Mouse (Mus musculus) spleen, adult 12 weeks (tissue): Measurements from ENCODE around the gene Med26.

Experiments used
- DNase-seq: peaks from one replicate; pipeline ENCODE4 v3.0.0; 2022; ENCODE audit warnings: low spot score

The Med26 gene

DNA sequence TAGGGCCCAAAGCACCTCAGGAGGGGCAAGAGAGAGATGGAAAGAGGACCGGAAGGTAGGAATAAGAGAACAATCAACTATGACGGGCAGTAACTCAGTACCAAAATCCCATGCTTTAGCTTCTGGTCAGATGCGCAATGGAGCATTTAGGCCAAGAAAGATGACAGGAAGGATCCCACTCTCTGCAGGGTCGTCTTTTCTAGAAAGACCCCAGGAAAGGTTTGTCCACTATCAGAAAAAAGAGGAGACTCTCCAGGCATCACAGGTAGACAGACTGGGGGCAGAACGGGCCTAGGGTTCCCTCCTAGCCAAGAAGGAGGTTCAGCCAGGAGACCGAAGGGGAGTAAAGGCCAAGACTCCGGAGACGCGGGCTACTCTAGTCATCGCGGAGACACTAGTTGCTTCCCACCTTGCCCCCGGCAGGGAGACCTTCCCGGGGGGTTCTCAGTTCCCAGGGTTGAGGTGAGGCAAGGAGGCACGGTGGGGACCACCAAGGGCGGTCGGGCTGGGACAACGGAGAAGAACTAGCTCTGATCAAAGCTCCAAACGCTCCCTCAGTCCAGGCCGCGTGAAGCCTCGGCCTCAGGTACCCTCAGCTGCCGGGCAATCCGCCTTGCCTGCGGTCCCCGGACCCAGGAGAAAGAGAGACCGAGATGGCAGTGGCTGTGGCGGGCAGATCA is 808 bp downstream of the Med26 start:
- peak; percentile 37 for DNase-seq

DNA sequence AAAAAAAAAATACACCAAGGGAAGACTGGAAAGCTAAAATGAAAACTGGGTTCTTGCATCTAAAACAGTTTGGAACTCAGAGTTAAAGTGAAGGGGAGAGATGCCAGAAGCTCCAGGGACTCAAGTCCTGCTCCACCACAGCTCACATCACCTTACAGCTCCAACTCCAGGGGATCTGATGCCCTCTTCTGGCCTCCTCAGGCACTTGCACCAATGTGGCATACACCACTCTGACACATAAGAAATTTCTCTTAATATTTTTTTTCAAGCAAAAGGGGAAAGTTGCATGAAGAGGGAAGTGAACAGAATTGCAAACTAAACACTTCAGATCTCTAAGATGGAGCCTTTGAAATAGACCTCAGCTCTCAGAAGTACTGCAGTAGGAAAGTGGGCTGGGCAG is 8.8 kb downstream of the Med26 start:
- DNase-seq: no peak

DNA sequence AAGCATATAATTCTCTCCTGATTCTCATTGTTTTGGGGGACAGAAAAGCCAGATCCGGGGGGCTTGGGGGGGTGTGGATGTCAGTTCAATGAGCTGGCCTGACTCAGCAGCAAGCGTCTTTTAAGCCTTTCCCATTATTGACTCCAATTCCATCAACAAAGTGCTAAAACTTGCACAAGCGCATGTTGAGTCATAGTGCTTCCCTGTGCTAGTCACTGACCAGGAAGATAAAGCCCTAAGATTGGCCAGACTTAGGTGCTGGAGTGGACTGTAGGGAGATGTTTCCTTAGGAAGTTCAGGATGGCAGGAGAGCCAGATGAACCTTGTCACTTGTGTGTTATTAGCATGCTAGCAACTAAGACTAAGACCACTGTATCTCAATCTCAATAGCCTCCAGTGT is 13.2 kb downstream of the Med26 start:
- DNase-seq: no peak

DNA sequence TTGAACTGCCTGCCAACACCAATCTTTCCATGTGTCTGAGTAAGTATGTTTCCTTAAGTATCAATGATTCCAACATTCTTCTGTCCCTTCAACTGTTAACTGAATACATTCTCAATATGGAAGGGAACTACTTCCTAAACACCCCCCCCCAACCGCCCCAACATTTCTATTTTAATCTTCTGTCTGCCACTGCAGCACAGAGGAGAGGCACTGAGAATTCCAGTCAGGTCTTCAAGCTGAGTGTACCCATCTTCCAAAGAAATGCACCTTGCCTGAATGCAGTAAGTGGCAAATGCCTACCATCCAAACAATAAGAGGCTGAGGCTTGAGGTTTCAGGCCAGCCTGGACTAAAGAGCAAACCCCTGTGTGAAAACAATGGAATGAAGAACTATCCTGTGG is 16.0 kb downstream of the Med26 start:
- no peak for DNase-seq

DNA sequence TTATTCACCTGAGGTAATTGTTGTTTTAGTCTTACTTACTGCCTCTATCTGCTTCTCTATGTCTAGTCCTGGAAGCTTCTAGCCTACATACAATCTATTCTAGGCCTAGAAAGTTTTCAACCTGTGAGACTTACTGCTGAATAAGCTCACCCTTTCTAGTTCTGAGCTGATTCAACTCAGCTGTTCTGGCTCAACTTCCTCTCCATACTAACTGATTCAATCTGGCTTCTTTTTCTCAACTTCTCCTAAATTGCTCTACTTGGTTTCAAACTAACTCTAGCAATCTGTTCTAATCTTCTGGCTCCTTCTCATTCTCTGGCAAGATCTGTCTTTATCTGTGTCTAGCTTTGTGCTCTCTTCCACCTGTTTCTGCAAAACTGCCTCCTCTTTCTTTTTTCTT is 26.2 kb downstream of the Med26 start:
- no peak for DNase-seq

DNA sequence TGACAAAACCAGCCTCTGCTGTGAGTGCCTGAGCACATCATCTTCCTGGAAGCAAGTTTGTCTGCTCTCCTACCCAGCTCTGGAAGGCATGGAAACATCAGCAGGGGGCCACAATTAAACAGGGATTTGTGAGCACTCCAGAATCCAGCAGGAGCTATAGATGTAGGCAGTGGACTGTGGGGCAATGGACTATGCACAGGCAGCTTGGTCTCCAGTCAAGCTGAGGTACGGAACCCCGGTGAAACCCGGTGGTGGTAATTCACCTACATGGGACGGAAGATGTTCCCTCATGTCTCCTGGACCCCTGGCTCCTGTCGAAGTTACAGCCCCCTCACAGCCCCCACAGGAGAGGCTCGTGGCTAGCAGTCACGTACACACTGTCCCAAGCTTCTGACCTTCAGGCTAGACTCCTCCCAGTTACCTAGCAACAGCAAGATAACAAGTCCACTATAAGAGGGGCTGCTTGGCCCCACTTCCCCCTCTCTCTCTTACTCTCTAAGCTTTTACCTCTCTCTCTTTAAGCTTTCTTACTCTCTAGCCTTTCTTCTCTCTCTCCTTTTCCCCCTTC is 30.6 kb downstream of the Med26 start:
- no peak for DNase-seq

DNA sequence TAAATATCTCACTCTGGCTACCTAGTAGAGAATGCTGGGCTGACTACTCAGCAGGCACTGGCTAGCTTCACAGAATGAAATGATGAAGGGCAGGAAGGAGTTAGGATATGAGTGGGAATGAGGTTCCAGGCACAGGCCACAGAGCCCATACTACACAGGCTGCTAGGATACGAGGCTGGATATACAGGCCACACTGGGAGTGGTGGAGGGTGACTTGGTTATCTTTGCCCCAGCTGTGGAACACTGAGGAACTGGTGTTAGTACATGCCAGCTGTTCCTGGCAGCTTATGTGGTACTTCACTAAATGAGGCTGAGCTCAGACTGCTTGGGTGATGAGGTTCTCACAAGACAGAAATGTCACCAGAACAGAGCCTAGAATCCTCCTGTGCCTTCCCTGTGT is 34.9 kb downstream of the Med26 start:
- no peak for DNase-seq

DNA sequence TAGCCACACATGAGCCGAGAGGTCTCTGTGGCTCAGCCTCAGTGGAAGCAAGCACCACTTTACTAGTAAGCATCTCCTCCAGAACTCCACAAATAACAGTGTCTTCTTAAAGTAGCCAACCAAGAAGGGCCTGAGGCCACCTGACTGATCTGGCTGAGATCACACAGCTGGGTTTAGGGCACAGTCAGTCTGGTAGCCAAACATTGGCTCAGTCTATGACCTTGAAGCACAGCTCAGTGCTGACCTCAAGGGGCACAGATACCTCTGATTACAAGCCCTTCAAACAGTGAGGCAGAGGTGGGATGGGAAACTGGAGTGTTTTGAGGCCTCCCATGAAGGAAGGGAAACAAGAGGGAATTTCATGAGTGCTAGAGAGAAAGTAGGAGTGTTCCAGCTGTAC is 35.4 kb downstream of the Med26 start:
- DNase-seq: no peak

DNA sequence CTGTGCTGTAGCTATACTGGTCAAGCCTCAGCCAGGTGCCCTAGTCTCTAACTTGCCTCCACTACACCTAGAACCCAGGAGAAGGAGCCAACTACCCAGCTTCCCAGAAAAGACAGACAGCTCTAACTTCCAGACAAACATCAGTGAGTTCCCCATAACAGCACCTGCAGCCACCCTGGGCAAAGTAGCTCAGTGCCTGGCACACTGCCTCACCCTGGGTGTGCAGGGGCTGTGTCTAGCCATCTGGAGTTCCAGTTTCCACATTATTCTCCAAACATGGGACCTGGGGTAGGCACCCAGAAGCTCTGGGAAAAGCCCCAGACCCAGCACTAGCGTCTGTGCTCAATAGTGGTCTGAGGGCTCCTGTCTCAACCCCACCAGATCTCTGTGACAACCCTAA is 40.6 kb downstream of the Med26 start:
- DNase-seq: no peak

DNA sequence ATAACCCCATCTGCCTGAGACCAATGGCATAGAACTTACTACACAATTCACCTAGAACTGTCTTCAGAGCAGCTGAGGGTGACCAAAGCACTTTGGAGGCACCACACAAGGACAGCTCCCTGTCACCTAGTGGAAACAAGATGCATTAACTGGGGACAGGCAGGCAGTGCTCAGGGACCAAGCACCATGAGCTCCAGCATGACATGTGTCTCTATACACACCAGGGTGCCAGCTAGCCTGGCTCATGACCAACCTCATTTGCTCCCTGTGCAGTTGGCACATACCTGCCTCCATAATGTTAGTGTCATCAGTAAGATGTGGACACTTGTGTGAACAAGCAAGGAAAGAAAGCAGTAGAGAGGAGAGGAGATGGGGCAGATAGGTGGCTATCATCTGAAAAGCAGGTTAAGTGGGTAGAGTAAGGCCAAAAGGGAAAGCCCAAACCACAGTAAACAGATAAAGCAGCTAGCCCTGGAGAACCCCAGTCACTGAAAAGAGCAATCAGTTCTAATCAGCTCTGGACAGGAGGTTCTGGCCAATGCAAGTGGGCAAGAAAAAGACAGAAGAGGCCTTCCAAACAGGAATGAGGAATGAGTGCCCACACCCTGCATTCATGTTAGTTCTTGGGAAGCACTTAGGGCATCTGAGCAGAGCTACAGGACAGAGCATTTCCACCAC is 43.3 kb downstream of the Med26 start:
- no peak for DNase-seq

DNA sequence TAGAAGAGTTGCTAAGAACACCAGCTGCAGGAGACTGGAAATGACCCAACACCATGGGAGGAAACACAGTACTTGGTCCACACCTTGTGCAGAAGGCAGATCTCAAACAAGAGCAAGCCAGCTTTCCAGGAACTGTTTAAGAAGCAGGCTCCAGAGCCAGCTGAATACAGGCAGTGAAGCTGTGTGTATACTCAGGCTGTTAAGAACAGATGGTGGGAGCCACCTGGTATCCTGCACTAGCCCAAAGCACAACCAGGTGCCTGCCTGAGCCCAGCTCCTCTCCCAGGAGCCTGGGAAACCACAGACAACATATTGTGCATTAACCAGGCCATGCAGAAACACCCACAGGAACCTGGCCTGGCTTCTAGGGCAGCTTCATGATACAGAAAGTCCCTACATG is 43.9 kb downstream of the Med26 start:
- no peak for DNase-seq

DNA sequence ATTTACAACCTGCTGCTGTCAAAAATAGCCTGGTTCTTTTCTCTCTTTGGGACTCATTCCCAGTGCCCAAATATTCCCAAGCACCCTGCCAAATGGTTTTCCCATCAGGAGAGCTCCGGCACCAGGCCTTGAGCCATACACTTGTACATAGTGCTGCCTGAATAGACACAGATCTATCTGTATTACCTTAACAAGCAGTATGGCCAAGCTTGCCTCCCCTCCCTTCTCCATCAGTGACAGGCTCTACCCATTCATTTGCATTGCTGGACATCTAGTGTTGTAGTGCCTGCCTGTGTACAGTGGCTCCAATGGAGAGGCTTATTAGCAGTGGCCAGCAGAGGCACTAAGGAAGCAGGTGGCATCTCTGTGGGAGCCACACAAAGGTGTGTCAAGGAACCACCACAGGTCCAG is 47.5 kb downstream of the Med26 start:
- DNase-seq: no peak

DNA sequence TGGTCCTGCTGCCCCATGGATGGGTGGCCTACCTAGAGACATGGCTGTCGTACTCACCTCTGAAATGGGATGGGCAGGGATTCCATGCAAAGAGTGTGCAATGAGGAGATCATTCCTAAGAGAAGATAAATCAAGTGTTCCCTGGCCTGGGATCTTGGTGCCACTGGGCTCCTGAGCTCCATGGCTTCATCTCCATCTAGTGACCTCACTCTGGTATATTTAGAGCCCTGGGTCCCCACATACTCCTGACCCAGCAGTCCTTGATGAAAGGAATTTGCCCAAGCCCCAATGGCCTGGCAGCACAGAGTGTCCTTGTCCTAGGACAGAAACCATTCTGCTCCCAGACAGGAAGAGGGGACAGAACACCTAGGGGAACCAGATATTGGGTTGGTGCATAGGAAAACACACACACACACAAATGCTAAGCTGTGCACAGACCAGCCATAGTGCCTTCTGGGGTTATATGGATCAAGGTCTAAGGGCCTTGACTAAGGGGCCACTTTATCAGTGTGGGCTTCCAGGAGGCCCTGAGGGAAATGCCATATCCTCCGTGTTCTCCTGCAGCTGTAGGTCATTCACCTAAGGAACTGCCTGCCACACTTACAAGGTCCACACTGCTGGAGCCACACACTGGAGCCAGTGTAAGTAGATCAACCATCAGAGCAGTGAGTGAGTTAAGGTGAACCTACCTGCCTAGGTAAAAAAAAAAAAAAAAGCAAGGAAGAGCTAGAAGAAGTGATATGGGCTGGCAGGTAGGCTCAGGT is 48.4 kb downstream of the Med26 start:
- DNase-seq: no peak

DNA sequence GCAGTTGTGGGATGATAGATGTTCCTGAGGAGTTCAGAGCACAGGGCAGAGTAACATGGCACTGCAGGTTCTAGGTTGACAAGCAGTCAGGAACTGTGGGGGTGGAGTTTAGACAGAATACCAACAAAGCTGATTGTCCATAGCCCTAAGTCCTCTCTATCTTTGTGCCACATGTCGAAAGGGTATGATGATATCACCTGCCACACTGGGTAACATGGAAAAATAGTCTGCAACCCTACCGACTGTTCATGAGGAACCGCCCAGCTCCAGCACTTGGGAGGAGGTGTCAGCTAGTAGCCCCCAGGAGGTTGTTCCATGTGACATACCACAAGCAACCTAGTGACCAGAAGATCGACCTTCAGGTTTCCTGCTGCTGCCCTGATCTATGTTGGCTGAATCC is 49.5 kb downstream of the Med26 start:
- DNase-seq: no peak

DNA sequence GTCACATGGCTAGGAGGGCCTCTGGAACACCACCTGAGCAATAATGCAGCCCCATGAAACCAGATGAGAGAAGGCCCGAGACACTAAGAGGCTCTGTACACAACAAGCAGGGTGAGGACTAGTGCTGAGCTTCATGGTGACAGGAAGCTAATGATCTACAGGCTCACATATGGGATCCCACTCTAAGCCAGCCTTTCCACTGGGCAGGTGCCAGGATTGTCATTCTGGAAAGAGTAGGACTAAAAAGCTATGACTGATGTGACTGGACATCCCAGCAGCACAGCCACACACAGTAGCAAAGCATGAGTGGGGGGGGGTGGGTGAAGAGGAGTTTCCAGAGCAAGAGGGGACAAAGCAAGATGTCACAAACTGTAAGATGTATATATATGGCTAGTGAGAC is 50.2 kb downstream of the Med26 start:
- no peak for DNase-seq

DNA sequence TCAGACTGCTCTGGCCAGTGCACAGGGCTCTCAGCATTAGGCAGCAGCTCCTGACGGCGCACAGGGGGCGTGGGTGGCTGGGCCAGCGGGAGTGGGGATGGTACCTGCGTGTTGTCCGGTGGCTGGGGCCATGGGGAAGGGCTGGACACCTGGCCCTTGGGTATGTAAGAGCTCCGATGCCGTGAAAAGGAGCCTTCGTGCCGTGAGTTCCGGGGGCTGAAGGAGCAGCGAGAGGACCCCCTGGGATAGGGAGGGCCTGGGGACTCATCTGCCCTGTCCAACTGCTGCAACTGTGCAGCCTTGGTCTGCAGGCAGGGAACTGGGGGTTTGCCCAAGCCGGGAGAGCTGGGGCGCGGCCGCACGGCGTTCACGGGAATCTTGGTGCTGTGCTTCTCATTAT is 51.9 kb downstream of the Med26 start:
- DNase-seq: no peak

DNA sequence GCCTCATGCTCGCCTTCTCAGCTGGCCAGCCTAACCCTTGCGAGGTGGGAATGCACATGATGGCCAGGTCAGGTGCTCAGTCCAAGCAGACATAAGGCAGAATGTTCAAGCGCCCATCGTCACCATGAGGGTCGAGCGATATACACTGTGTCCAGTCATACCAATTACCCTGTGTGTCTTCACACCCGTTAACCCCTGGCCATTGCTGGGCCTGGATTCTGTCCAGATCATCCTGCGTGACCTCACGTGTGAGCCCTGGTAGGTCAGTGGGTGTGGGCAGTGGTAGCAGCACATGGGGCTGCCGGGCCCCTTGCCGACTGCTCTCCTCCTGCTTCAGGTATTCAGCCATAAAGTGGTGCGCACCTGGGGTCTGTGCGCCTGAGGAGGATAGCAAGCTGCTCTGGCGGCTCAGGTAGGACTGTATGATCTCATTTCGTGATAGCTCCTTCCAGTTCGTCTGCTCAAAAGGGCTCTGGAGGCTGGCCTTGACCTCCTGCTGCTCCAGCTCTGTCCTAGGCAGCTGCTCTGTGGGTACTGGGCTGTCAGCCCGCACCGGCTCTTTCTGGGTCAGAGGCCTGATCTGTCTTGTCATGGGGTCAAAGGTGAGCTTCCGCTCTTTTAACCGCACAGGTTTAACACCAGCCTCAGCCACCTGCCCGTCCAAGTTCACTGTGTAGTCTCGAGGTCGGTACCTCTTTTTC is 52.5 kb downstream of the Med26 start:
- no peak for DNase-seq

DNA sequence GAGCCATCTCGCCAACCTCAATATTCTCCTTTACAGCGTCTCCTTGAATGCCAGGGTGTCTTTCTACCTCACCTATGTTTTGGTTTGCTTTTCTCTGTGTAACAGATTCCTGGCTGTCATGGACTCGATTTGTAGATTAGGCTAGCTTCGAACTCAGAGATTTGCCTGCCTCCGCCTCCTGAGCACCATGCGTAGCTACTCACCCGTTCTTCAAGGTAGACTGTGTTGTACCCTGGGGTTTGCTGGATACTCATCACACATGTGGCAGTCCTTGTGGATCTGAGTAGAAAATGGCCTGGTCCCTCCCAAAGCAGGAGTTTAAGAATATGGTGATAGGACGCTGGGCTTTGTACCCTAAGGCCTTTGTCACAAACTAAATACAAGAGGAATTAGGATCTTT is 54.7 kb downstream of the Med26 start:
- no peak for DNase-seq

DNA sequence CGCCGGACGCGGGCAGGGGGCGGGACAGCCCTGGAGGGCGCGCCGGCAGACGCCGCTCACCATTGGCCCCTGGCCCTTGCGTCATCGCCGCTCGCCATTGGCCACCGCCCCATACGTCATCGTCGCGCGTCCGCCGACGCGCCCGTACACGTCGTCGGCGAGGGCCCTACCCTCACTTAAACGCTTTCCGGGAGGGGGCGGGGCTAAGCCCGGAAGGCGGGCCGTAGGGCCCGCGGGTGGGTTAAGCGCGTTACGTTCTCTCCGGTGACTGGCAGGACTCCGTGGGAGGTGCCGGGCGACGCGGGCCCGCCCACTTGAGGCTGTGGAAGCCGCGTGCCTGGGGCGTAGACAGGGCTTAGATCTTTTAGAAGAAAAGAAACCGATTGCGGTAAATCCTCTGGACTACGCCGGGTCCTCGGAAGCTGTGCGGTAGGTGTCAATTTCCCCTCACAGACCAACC is 55.4 kb downstream of the Med26 start:
- peak; percentile 99 for DNase-seq

DNA sequence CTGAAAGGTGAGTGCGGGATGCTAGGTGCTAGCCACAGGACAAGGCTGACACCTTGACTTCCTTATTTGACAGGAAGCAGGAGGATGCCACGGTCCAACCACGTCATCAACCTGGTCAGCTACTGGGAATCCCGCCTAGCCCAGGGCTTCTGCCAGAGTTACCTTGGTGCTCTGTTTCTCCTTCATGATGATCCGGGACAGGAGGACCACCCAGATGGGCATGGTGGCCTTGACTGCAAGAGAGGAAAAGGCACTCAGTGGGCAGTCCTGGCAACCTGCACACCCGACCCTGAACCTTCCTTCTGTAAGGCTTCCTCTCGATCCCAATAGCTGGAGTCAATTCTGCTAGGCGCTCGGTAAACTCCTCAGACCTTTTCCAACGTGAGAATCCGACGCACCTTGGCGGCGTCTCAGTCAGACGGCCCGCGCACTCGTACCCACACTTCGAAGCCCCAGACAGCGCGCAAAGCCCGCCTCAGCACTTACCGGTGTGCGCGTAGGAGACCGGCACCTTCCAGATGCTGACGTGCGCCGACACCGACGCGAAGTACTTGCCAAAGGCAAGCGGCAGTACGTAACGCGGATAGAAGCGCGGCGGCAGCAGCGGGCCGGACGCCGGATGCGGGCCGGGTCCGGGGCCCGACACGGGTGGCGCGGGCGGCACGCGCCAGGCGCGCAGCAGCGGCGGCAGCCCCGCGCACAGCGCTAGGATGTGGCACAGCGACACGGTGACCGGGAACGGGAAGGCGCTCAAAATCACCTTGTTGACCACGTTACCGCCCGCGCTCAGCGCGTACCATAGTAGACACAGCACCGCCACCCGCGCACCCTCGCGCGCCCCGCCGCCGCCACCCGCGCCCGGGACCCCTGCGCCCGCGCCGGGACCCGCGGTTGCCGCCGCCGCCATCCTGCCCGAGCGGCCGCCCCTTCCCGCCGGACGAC is 56.1 kb downstream of the Med26 start, which contains the start of gene Slc35e1:
Slc35e1 (minus strand) TSS at position 935 of the 942 bp plus-strand sequence.
- DNase-seq: peak; percentile 22

DNA sequence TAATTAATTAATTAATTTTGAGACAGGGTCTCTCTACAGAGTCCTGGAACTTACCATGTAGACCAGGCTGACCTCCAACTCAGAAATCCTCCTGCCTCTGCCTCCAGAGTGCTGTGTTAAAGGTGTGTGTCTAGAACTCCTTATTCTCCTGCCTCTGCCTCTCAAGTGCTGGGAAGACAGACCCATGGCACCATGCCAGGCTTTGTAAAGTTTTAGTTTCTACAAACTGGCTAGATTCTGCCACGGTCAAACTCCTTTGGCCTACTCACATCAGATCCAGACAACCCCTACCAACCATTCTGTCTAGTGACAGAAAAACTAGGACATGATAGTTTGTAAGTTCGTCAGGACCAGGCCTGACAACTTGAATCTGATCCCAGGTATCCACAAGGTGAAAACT is 57.1 kb downstream of the Med26 start:
- no peak for DNase-seq
